Mouse (Mus musculus) small intestine, adult 2 months (tissue): Measurements from ENCODE around the gene Cd38. TPM values are rescaled to one million over a fixed set of nuclear protein-coding genes. Genes with fewer than 3 reads are reported as not detected.

Source experiments
- H3K27ac ChIP-seq: fragments of 200-500 bp; 2 replicates; pipeline ENCODE4 v1.5.1; 2012; ENCODE audit warnings: low read depth, low read length, control low read depth, inconsistent platforms; ENCODE audit not compliant: insufficient read depth
- H3K27me3 ChIP-seq: fragments of 200-500 bp; 2 replicates; pipeline ENCODE4 v1.6.1; 2012; ENCODE audit warnings: mild to moderate bottlenecking, moderate library complexity, low read length, inconsistent platforms; ENCODE audit not compliant: control insufficient read depth, insufficient read depth
- H3K36me3 ChIP-seq: fragments of 200-500 bp; 2 replicates; pipeline ENCODE4 v1.6.1; 2012; ENCODE audit warnings: mild to moderate bottlenecking, low read length, control low read depth, inconsistent platforms; ENCODE audit not compliant: control insufficient read depth, insufficient read depth
- H3K4me1 ChIP-seq: fragments of 200-500 bp; 2 replicates; pipeline ENCODE4 v1.6.1; 2012; ENCODE audit warnings: low read length, inconsistent platforms, mixed read lengths; ENCODE audit not compliant: control insufficient read depth, insufficient read depth, insufficient read length
- H3K4me3 ChIP-seq: fragments of 200-500 bp; 2 replicates; pipeline ENCODE4 v1.5.1; 2012; ENCODE audit warnings: low read depth, mild to moderate bottlenecking, control low read depth, inconsistent platforms, low read length, moderate library complexity
- CTCF ChIP-seq: fragments of 200-500 bp; IDR thresholded peaks from 2 replicates; pipeline ENCODE4 v1.5.1; 2012; ENCODE audit warnings: low read depth, mild to moderate bottlenecking, control low read depth, inconsistent platforms, low read length, moderate library complexity, mixed read lengths; ENCODE audit not compliant: insufficient replicate concordance, insufficient read length; ENCODE audit errors: extremely low read depth
- POLR2A ChIP-seq: fragments of 200-500 bp; IDR thresholded peaks from 2 replicates; pipeline ENCODE4 v1.6.1; 2012; ENCODE audit warnings: low read depth, mild to moderate bottlenecking, control low read depth, inconsistent platforms, low read length, moderate library complexity
- WGBS: fragments of 180-500 bp; shearing (Covaris S2); methylation state at CpG from one replicate; pipeline ENCODE4 v1.1.7; 2018; 5-methylcytosine and 5-hydroxymethylcytosine counted together
- polyA plus RNA-seq: library from polyadenylated mRNA; depleted of rRNA; stranded (reverse); fragments of >200 nt; gene quantifications from 2 replicates; pipeline ENCODE4 v1.2.3, GENCODE M21; 2012; rRNA removed

Cd38 gene
- polyA plus RNA-seq: 12.4 and 17.6 TPM in 2 replicates

GRCm38 (mm10) chr5:43868253-43868652, at the start of gene Cd38:
Gene Cd38 (plus strand): TSS chr5:43868553.
- Histone ChIP-seq H3K27me3 (no peaks in the 10 kb centered on the region), H3K27ac (peak within 1 kb of the TSS; percentile 94), H3K4me1 (peaks cover 33% of the 10 kb centered on the region; the same call in 1 of the 2 replicates), H3K4me3 (peak within 1 kb of the TSS; percentile 78), H3K36me3 (no peaks in the 10 kb centered on the region)
- TF ChIP-seq POLR2A: no peak
- no peak for TF ChIP-seq CTCF

GRCm38 (mm10) chr5:43818695-43819094, 49.7 kb upstream of the Cd38 start, which contains the start of gene Bst1:
Gene Bst1 (plus strand): TSS chr5:43818885.
- TF ChIP-seq POLR2A (peak; percentile 31; the same call in 1 of the 2 replicates), CTCF (no peak)
- Histone ChIP-seq H3K4me3 (peak within 1 kb of the TSS; percentile 61), H3K27me3 (no peaks in the 10 kb centered on the region), H3K4me1 (peaks cover 13% of the 10 kb centered on the region), H3K27ac (peak within 1 kb of the TSS; percentile 44), H3K36me3 (peaks cover 2% of the 10 kb centered on the region; the same call in 1 of the 2 replicates)
- 65% methylated on average over 12 of the region's 12 CpGs for WGBS

- Histone ChIP-seq H3K36me3 (peaks cover 2% of the 10 kb centered on the region), H3K27ac (no peak overlapping the region), H3K27me3 (no peaks in the 10 kb centered on the region), H3K4me1 (peaks cover 29% of the 10 kb centered on the region), H3K4me3 (no peak overlapping the region)
- WGBS: 86% methylated on average over 11 of the region's 11 CpGs
- TF ChIP-seq POLR2A: no peak
- no peak for TF ChIP-seq CTCF
These were observed 47.6 kb upstream of the Cd38 start for GRCm38 (mm10) chr5:43820785-43821184.

GRCm38 (mm10) chr5:43821538-43821937, 46.8 kb upstream of the Cd38 start, which contains the start of gene Fbxl5:
Gene Fbxl5 (minus strand): TSS chr5:43821638.
- H3K27ac ChIP-seq: peak within 1 kb of the TSS; percentile 72
- WGBS: 94% methylated on average over 19 of the region's 19 CpGs
- H3K4me3 ChIP-seq: no peak within 1 kb of the TSS
- no peak for TF ChIP-seq POLR2A
- TF ChIP-seq CTCF: no peak
- H3K4me1 ChIP-seq: peaks cover 26% of the 10 kb centered on the region
- no peaks in the 10 kb centered on the region for H3K27me3 ChIP-seq
- H3K36me3 ChIP-seq: peaks cover 2% of the 10 kb centered on the region

GRCm38 (mm10) chr5:43822199-43822598, 46.2 kb upstream of the Cd38 start:
- H3K27me3 ChIP-seq: no peaks in the 10 kb centered on the region
- 97% methylated on average over 8 of the region's 8 CpGs for WGBS
- peak overlapping the region; percentile 72 for H3K27ac ChIP-seq
- H3K36me3 ChIP-seq: peaks cover 2% of the 10 kb centered on the region
- no peak overlapping the region for H3K4me3 ChIP-seq
- peaks cover 26% of the 10 kb centered on the region for H3K4me1 ChIP-seq
- TF ChIP-seq POLR2A (no peak), CTCF (no peak)

GRCm38 (mm10) chr5:43822824-43823223, 45.5 kb upstream of the Cd38 start:
- Histone ChIP-seq H3K4me1 (peaks cover 26% of the 10 kb centered on the region), H3K36me3 (peaks cover 2% of the 10 kb centered on the region), H3K4me3 (no peak overlapping the region), H3K27ac (peak overlapping the region; percentile 82), H3K27me3 (no peaks in the 10 kb centered on the region)
- TF ChIP-seq POLR2A (no peak), CTCF (no peak)
- 27% methylated on average over 3 of the region's 3 CpGs for WGBS

- peak overlapping the region; percentile 57 for H3K27ac ChIP-seq
- peaks cover 4% of the 10 kb centered on the region for H3K36me3 ChIP-seq
- peaks cover 18% of the 10 kb centered on the region; the same call in 1 of the 2 replicates for H3K4me1 ChIP-seq
- no peak for TF ChIP-seq POLR2A
- peak; percentile 31; the same call in 1 of the 2 replicates for TF ChIP-seq CTCF
- H3K4me3 ChIP-seq: no peak overlapping the region
- 36% methylated on average over 3 of the region's 3 CpGs for WGBS
- no peaks in the 10 kb centered on the region for H3K27me3 ChIP-seq
These were observed 43.8 kb upstream of the Cd38 start for GRCm38 (mm10) chr5:43824580-43824979.
